Mouse (Mus musculus): ENCODE measurements around the gene Chchd4.

DNA sequence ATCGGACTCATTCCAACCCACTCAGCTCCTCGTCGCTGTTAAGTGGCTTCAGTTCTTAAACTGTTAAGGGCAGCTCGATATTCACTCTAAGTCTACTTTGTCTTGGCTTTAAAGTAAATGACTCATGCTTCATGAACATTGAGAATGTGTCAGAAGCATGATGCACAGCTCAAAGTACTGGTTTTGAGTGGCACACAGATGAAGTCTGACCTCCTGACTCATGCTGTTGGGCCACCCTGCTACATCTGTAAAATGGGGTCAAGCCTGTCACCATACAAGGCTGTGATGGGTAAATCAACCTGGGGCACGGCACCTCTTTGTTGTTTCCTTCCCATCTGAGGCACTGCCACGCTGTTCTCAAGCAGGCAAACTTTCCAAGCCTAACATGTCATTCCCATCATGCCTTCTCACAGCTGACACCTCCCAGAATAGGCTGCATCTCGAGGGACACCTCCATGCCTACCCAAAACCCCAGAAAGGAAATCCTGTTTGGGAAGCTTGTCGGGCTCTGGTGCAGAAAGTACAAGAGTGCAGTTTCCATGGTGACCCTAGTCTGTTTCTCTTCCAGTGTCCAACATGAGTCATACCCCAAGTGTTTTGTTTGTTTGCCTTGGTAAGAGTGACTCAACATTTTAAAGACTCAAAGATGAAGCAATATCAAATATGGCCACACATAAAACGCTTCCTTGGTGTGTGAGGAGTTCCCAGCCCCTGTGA is 15.3 kb upstream of the Chchd4 start:
- TF ChIP-seq USF1 (IDR thresholded peaks at IDR 0.05; ENCODE audit: low read depth) (no peak), CTCF (IDR thresholded peaks at IDR 0.05; ENCODE audit: control insufficient read depth, insufficient read depth, insufficient read length) (no peak), MYOD1 (IDR thresholded peaks at IDR 0.05; ENCODE audit: control insufficient read depth, insufficient read length, low read depth) (peak; percentile 57), MAX (IDR thresholded peaks at IDR 0.05) (peak; percentile 57)

Data from C2C12 (cell line).